In the genomic region with DNA sequence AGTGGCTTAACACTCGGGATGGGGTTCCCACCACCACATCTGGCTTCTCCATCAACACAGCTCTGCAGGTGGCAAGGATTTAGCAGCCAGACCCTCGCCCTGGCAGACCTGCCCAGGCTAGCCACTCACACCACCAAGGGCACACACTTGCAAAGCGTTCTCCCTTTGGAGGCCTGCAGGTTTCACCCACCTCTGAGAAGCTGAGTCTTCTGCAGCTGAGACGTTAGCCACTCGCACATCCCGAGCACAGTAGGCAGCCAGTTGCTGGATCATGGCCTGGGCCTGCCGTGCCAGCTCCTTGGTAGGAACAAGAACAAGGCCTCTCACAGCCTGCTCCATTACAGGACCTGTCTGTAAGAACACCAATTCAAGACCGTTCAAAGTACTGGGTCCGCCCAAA, we compare ENCODE assay signal across 8 mouse cellular contexts. TPM values are rescaled to one million over a fixed set of nuclear protein-coding genes. Genes with fewer than 3 reads are reported as not detected.
A peak's percentile ranks its signal among the peaks of the same experiment; 100 is the strongest.
DNase-seq lines count a peak whose midpoint lies in the region; ATAC-seq and TF ChIP-seq lines count a peak whose summit lies in the region.

No protein-coding gene starts in this region.

- peaks cover 60% of the 10 kb centered on the region for H3K36me3 ChIP-seq in heart, postnatal 0 days (replicated peaks; ENCODE audit: control insufficient read depth, insufficient read depth, low read length)
- peaks cover 22% of the 10 kb centered on the region for H3K36me3 ChIP-seq in hindbrain, embryonic 11.5 days (ENCODE audit: control insufficient read depth, insufficient read depth, low read length)
- peaks cover 40% of the 10 kb centered on the region for H3K36me3 ChIP-seq in midbrain, embryonic 11.5 days (ENCODE audit: control insufficient read depth, insufficient read depth, low read length)

- peak; percentile 10; the same call in 1 of the 2 replicates for TF ChIP-seq POLR2A in bone marrow, adult 2 months (IDR thresholded peaks at IDR 0.05; ENCODE audit: borderline replicate concordance, control insufficient read depth, low read depth, low read length)

- peak overlapping the region; percentile 93 for H3K4me2 ChIP-seq in heart, postnatal 0 days (ENCODE audit: low read depth, low read length)
- peak overlapping the region; percentile 69 for H3K4me2 ChIP-seq in hindbrain, embryonic 11.5 days (replicated peaks; ENCODE audit: low read depth, low read length)
- H3K4me2 ChIP-seq in midbrain, embryonic 11.5 days: peak overlapping the region; percentile 79

- DNase-seq in heart, postnatal 0 days (ENCODE audit: low spot score): no peak
- DNase-seq in heart, postnatal 25 days (ENCODE audit: low spot score): no peak
- no peak for DNase-seq in hindbrain, embryonic 11.5 days (ENCODE audit: low spot score)
- DNase-seq in midbrain, embryonic 11.5 days (ENCODE audit: low spot score, missing footprints): no peak
- no peak for DNase-seq in ovary, postnatal 10 days (ENCODE audit: low spot score)
- DNase-seq in left cerebral cortex, adult 11 months (ENCODE audit: low spot score): no peak
- no peak for DNase-seq in right cerebral cortex, postnatal 4 days

- H3K27ac ChIP-seq in heart, postnatal 0 days (ENCODE audit: low read depth): no peak overlapping the region
- H3K27ac ChIP-seq in bone marrow, adult 2 months (ENCODE audit: control insufficient read depth, insufficient read depth, low read depth, low read length, poor library complexity): no peak overlapping the region
- no peak overlapping the region for H3K27ac ChIP-seq in hindbrain, embryonic 11.5 days (ENCODE audit: low read depth, low read length)
- H3K27ac ChIP-seq in midbrain, embryonic 11.5 days (ENCODE audit: low read depth, low read length): no peak overlapping the region

- TF ChIP-seq EP300 in heart, postnatal 0 days (IDR thresholded peaks at IDR 0.05; ENCODE audit: low read depth): no peak

- no peak for TF ChIP-seq CTCF in heart, postnatal 0 days (IDR thresholded peaks at IDR 0.05; ENCODE audit: low read depth)
- TF ChIP-seq CTCF in bone marrow, adult 2 months (IDR thresholded peaks at IDR 0.05; ENCODE audit: control insufficient read depth, insufficient read depth, low read length): no peak

- 63% methylated on average over 9 of the region's 9 CpGs for WGBS in heart, postnatal 0 days
- 75% methylated on average over 9 of the region's 9 CpGs for WGBS in bone marrow, adult 2 months
- WGBS in hindbrain, embryonic 11.5 days: 72% methylated on average over 9 of the region's 9 CpGs
- 72% methylated on average over 9 of the region's 9 CpGs for WGBS in midbrain, embryonic 11.5 days

- H3K4me1 ChIP-seq in heart, postnatal 0 days (ENCODE audit: control insufficient read depth, insufficient read depth): peaks cover 8% of the 10 kb centered on the region
- H3K4me1 ChIP-seq in bone marrow, adult 2 months (ENCODE audit: control insufficient read depth, insufficient read depth, low read length): peaks cover 3% of the 10 kb centered on the region
- peaks cover 5% of the 10 kb centered on the region; the same call in 1 of the 2 replicates for H3K4me1 ChIP-seq in hindbrain, embryonic 11.5 days (replicated peaks; ENCODE audit: control insufficient read depth, insufficient read depth, low read length)
- H3K4me1 ChIP-seq in midbrain, embryonic 11.5 days (ENCODE audit: control insufficient read depth, insufficient read depth, low read length): peaks cover 12% of the 10 kb centered on the region

- ATAC-seq in heart, postnatal 0 days (ENCODE audit: insufficient read depth, low read depth): no peak
- no peak for ATAC-seq in hindbrain, embryonic 11.5 days (ENCODE audit: low FRiP score)
- ATAC-seq in midbrain, embryonic 11.5 days (ENCODE audit: low FRiP score): no peak

- intact Hi-C loops in heart, postnatal 25 days (cut with DNase I): loop anchor here (2.0 kb wide), 1 partner anchor 66 kb away; the partner anchor contains the start of genes A730071L15Rik and Nudcd3

- no peaks in the 10 kb centered on the region for H3K27me3 ChIP-seq in heart, postnatal 0 days (ENCODE audit: control insufficient read depth, insufficient read depth, low read length)
- no peaks in the 10 kb centered on the region for H3K27me3 ChIP-seq in hindbrain, embryonic 11.5 days (ENCODE audit: control insufficient read depth, insufficient read depth, low read length)
- no peaks in the 10 kb centered on the region for H3K27me3 ChIP-seq in midbrain, embryonic 11.5 days (ENCODE audit: control insufficient read depth, insufficient read depth, low read length)

- peak overlapping the region; percentile 76 for H3K4me3 ChIP-seq in heart, postnatal 0 days (ENCODE audit: low read depth, low read length)
- H3K4me3 ChIP-seq in bone marrow, adult 2 months (replicated peaks; ENCODE audit: control insufficient read depth, low read depth, low read length): peak overlapping the region; percentile 80
- peak overlapping the region; percentile 90 for H3K4me3 ChIP-seq in hindbrain, embryonic 11.5 days (ENCODE audit: low read depth, low read length)
- peak overlapping the region; percentile 95 for H3K4me3 ChIP-seq in midbrain, embryonic 11.5 days (ENCODE audit: low read depth, low read length)

- peak overlapping the region; percentile 76 for H3K9ac ChIP-seq in heart, postnatal 0 days (replicated peaks; ENCODE audit: low read depth, low read length)
- peak overlapping the region; percentile 84 for H3K9ac ChIP-seq in hindbrain, embryonic 11.5 days (ENCODE audit: low read depth, low read length)
- peak overlapping the region; percentile 91 for H3K9ac ChIP-seq in midbrain, embryonic 11.5 days (ENCODE audit: low read length)

- no peaks in the 10 kb centered on the region for H3K9me3 ChIP-seq in heart, postnatal 0 days (replicated peaks; ENCODE audit: control insufficient read depth, low read length)
- no peaks in the 10 kb centered on the region for H3K9me3 ChIP-seq in hindbrain, embryonic 11.5 days (ENCODE audit: control insufficient read depth, low read length)
- H3K9me3 ChIP-seq in midbrain, embryonic 11.5 days (ENCODE audit: control insufficient read depth, low read length): no peaks in the 10 kb centered on the region

RNA-seq across cellular contexts. Expression of gene Ddx56, which starts 1.0 kb away (rescaled TPM):
- 45.5 and 46.1 TPM in 2 replicates for total RNA-seq in heart, postnatal 0 days (2014; rRNA removed; ENCODE audit: low replicate concordance)
- polyA plus RNA-seq in heart, postnatal 0 days (2015; fragmentation: Nextera tagmentation; extraction: Ambion mirVana): 41.2 and 41.4 TPM in 2 replicates
- total RNA-seq in heart, postnatal 25 days (2021): 10 to 100 TPM; 22.5 to 23.8 TPM
- polyA plus RNA-seq in bone marrow, adult 2 months (2011; ENCODE audit: insufficient read depth, insufficient read length, low replicate concordance, missing spikeins): 27.3 and 29.4 TPM in 2 replicates
- 93.9 and 103 TPM in 2 replicates for polyA plus RNA-seq in hindbrain, embryonic 11.5 days (2014; fragmentation: Nextera tagmentation; extraction: Ambion mirVana)
- polyA plus RNA-seq in midbrain, embryonic 11.5 days (2014; fragmentation: Nextera tagmentation; extraction: Ambion mirVana): 98.8 and 104 TPM in 2 replicates

RNA-seq across cellular contexts. Expression of gene Tmed4, which starts 8.0 kb away (rescaled TPM):
- total RNA-seq in heart, postnatal 0 days (2014; rRNA removed; ENCODE audit: low replicate concordance): 93.4 and 124 TPM in 2 replicates
- 83.7 and 90.5 TPM in 2 replicates for polyA plus RNA-seq in heart, postnatal 0 days (2015; fragmentation: Nextera tagmentation; extraction: Ambion mirVana)
- total RNA-seq in heart, postnatal 25 days (2021): 10 to 100 TPM; 76.6 to 89.2 TPM
- 5.3 and 19.2 TPM in 2 replicates for polyA plus RNA-seq in bone marrow, adult 2 months (2011; ENCODE audit: insufficient read depth, insufficient read length, low replicate concordance, missing spikeins)
- polyA plus RNA-seq in hindbrain, embryonic 11.5 days (2014; fragmentation: Nextera tagmentation; extraction: Ambion mirVana): 152 and 166 TPM in 2 replicates
- 148 and 161 TPM in 2 replicates for polyA plus RNA-seq in midbrain, embryonic 11.5 days (2014; fragmentation: Nextera tagmentation; extraction: Ambion mirVana)

RNA-seq across cellular contexts. Expression of gene Ogdh, which starts 24.8 kb away (rescaled TPM):
- total RNA-seq in heart, postnatal 0 days (2014; rRNA removed; ENCODE audit: low replicate concordance): 412 and 435 TPM in 2 replicates
- 328 and 338 TPM in 2 replicates for polyA plus RNA-seq in heart, postnatal 0 days (2015; fragmentation: Nextera tagmentation; extraction: Ambion mirVana)
- 1,000 to 10,000 TPM; 1,619 to 1,687 TPM for total RNA-seq in heart, postnatal 25 days (2021)
- polyA plus RNA-seq in bone marrow, adult 2 months (2011; ENCODE audit: insufficient read depth, insufficient read length, low replicate concordance, missing spikeins): 35.0 and 54.8 TPM in 2 replicates
- 70.2 and 82.1 TPM in 2 replicates for polyA plus RNA-seq in hindbrain, embryonic 11.5 days (2014; fragmentation: Nextera tagmentation; extraction: Ambion mirVana)
- 80.4 and 81.3 TPM in 2 replicates for polyA plus RNA-seq in midbrain, embryonic 11.5 days (2014; fragmentation: Nextera tagmentation; extraction: Ambion mirVana)

RNA-seq across cellular contexts. Expression of gene Npc1l1, which starts 36.7 kb away (rescaled TPM):
- not detected in 2 replicates for total RNA-seq in heart, postnatal 0 days (2014; rRNA removed; ENCODE audit: low replicate concordance)
- 0.04 TPM in 1 of 2 replicates, not detected in the other for polyA plus RNA-seq in heart, postnatal 0 days (2015; fragmentation: Nextera tagmentation; extraction: Ambion mirVana)
- not detected for total RNA-seq in heart, postnatal 25 days (2021)
- not detected in 2 replicates for polyA plus RNA-seq in bone marrow, adult 2 months (2011; ENCODE audit: insufficient read depth, insufficient read length, low replicate concordance, missing spikeins)
- polyA plus RNA-seq in hindbrain, embryonic 11.5 days (2014; fragmentation: Nextera tagmentation; extraction: Ambion mirVana): not detected in 2 replicates
- polyA plus RNA-seq in midbrain, embryonic 11.5 days (2014; fragmentation: Nextera tagmentation; extraction: Ambion mirVana): not detected in 2 replicates
